Mouse (Mus musculus): ENCODE measurements around the gene Ubl4b.

DNA sequence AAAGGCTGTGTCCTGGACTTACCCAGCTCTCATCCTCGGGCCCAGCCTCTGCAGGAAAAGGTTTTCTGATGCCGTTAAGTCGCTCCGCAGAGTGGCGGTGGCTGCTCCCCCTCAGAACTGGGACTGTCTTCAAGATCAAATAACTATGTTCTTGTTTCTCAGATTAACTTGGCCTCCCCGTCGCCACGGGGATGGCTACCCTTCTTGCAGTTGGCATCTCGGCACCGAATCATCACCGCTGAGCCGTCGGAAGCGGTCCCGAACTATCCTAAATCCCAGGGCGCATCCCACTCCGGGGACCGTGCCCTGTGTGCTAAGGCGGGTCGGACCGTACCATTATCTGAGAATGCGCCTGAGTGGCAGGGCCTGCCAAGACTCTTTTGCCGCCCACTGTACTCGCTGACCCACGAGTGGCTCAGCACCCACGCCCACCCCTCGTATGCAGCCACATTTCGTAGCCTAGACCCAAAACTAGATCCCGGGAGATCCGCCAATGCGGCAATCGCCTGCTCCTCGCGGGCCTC, 41.1 kb upstream of the Ubl4b start:
- TF ChIP-seq CTCF (IDR thresholded peaks at IDR 0.05; ENCODE audit: low read depth) = no peak
- no peak for TF ChIP-seq EP300 (IDR thresholded peaks at IDR 0.05; ENCODE audit: low read depth)

All from liver, embryonic 14.5 days (tissue).